Mouse (Mus musculus): Measurements from ENCODE around the gene Gm8947. TPM values are rescaled to one million over a fixed set of nuclear protein-coding genes. Genes with fewer than 3 reads are reported as not detected.

The Gm8947 gene
- total and polyA plus RNA-seq, 3 experiments = 0.08 to 0.36 TPM; not detected in 1

- in situ Hi-C loops (cut with MboI; ENCODE audit: low pct_ligation_motif_present, low pct_unique_long_range_greater_than_20kb, low sequenced_read_pairs) = no loop called here
- Histone ChIP-seq H3K4me1 (ENCODE audit: control insufficient read depth in 1 of 2, insufficient read depth in 2 of 2) (peaks cover 0 to 12% of the 10 kb centered on the region in 2 experiments; a peak in 2 of 4 replicates), H3K4me2 (ENCODE audit: insufficient read depth, low read depth, poor library complexity, severe bottlenecking) (no peak overlapping the region), H3K27ac (ENCODE audit: insufficient read depth, low read depth) (no peak overlapping the region), H3K27me3 (replicated peaks) (no peaks in the 10 kb centered on the region), H3K9me3 (replicated peaks; ENCODE audit: low read length) (no peaks in the 10 kb centered on the region), H3K9ac (ENCODE audit: insufficient read depth, low read depth) (no peak overlapping the region), H3K4me3 (replicated peaks in 1 of 3; ENCODE audit: low read depth in 2 of 3, low read length in 2 of 3, poor library complexity in 1 of 3) (no peak overlapping the region), H3K36me3 (replicated peaks in 1 of 2; ENCODE audit: control insufficient read depth in 1 of 2, insufficient read depth in 1 of 2, low read length in 1 of 2) (no peaks in the 10 kb centered on the region), H3K79me2 (replicated peaks; ENCODE audit: control insufficient read depth, extremely low read depth, insufficient read depth, poor library complexity, severe bottlenecking) (no peaks in the 10 kb centered on the region)
- DNase-seq (ENCODE audit: extremely low read depth) = no peak
- dilution Hi-C loops (cut with MboI; ENCODE audit: extremely low pct_ligation_motif_present, extremely low pct_unique_long_range_greater_than_20kb, low sequenced_read_pairs) = no loop called here
- TF ChIP-seq EP300 (IDR thresholded peaks at IDR 0.05; ENCODE audit: low read length) (no peak), MAX (IDR thresholded peaks at IDR 0.05; ENCODE audit: low read length) (no peak), GABPA (IDR thresholded peaks at IDR 0.05; ENCODE audit: insufficient replicate concordance, low read depth, low read length) (no peak), JUND (conservative IDR thresholded peaks at IDR 0.05; ENCODE audit: low read depth, low read length) (no peak), CHD2 (IDR thresholded peaks at IDR 0.05; ENCODE audit: low read length) (no peak), MEF2A (IDR thresholded peaks at IDR 0.05; ENCODE audit: borderline replicate concordance, low read depth, low read length) (no peak), BHLHE40 (IDR thresholded peaks at IDR 0.05; ENCODE audit: low read depth, low read length) (no peak), USF2 (conservative IDR thresholded peaks at IDR 0.05; ENCODE audit: low read depth, low read length) (no peak), IRF4 (IDR thresholded peaks at IDR 0.05; ENCODE audit: low read depth, low read length) (no peak), POLR2A (IDR thresholded peaks at IDR 0.05; ENCODE audit: low read depth, low read length) (no peak), E2F4 (IDR thresholded peaks at IDR 0.05; ENCODE audit: insufficient replicate concordance, low read depth, low read length) (no peak), ZKSCAN1 (IDR thresholded peaks at IDR 0.05; ENCODE audit: borderline replicate concordance, low read depth, low read length) (no peak), NRF1 (IDR thresholded peaks at IDR 0.05; ENCODE audit: low read depth, low read length) (no peak), TCF12 (IDR thresholded peaks at IDR 0.05; ENCODE audit: low read depth, low read length) (no peak), ZC3H11A (IDR thresholded peaks at IDR 0.05; ENCODE audit: low read depth, low read length) (no peak), UBTF (IDR thresholded peaks at IDR 0.05; ENCODE audit: low read depth, low read length) (no peak), CTCF (conservative IDR thresholded peaks at IDR 0.05 in 1 of 2, IDR thresholded peaks at IDR 0.05 in 1 of 2; ENCODE audit: low read depth in 2 of 2, low read length in 2 of 2) (no peak), SIN3A (IDR thresholded peaks at IDR 0.05; ENCODE audit: low read length) (no peak), MXI1 (IDR thresholded peaks at IDR 0.05; ENCODE audit: low read depth, low read length) (no peak)
Measured at GRCm38 (mm10) chr1:151228320-151228989, 36.3 kb downstream of the Gm8947 start.

GRCm38 (mm10) chr1:151232346-151232745, 40.2 kb downstream of the Gm8947 start:
- in situ Hi-C loops (cut with MboI; ENCODE audit: low pct_ligation_motif_present, low pct_unique_long_range_greater_than_20kb, low sequenced_read_pairs) = no loop called here
- Histone ChIP-seq H3K79me2 (replicated peaks; ENCODE audit: control insufficient read depth, extremely low read depth, insufficient read depth, poor library complexity, severe bottlenecking) (no peaks in the 10 kb centered on the region), H3K4me1 (ENCODE audit: control insufficient read depth in 1 of 2, insufficient read depth in 2 of 2) (peaks cover 0 to 12% of the 10 kb centered on the region in 2 experiments; a peak in 2 of 4 replicates), H3K27ac (ENCODE audit: insufficient read depth, low read depth) (no peak overlapping the region), H3K9ac (ENCODE audit: insufficient read depth, low read depth) (no peak overlapping the region), H3K4me3 (replicated peaks in 1 of 3; ENCODE audit: low read depth in 2 of 3, low read length in 2 of 3, poor library complexity in 1 of 3) (no peak overlapping the region), H3K9me3 (replicated peaks; ENCODE audit: low read length) (no peaks in the 10 kb centered on the region), H3K27me3 (replicated peaks) (no peaks in the 10 kb centered on the region), H3K4me2 (ENCODE audit: insufficient read depth, low read depth, poor library complexity, severe bottlenecking) (no peak overlapping the region), H3K36me3 (replicated peaks in 1 of 2; ENCODE audit: control insufficient read depth in 1 of 2, insufficient read depth in 1 of 2, low read length in 1 of 2) (no peaks in the 10 kb centered on the region)
- DNase-seq (ENCODE audit: extremely low read depth) = no peak
- dilution Hi-C loops (cut with MboI; ENCODE audit: extremely low pct_ligation_motif_present, extremely low pct_unique_long_range_greater_than_20kb, low sequenced_read_pairs) = no loop called here
- no peak for TF ChIP-seq POLR2A (IDR thresholded peaks at IDR 0.05; ENCODE audit: low read depth, low read length)
- no peak for TF ChIP-seq NRF1 (IDR thresholded peaks at IDR 0.05; ENCODE audit: low read depth, low read length)
- TF ChIP-seq NELFE (IDR thresholded peaks at IDR 0.05; ENCODE audit: low read depth, low read length) = no peak
- no peak for TF ChIP-seq POLR2AphosphoS2 (IDR thresholded peaks at IDR 0.05; ENCODE audit: low read depth, low read length)
- no peak for TF ChIP-seq MXI1 (IDR thresholded peaks at IDR 0.05; ENCODE audit: low read depth, low read length)
